Mouse (Mus musculus): Measurements from ENCODE around the gene Epha8. TPM values are rescaled to one million over a fixed set of nuclear protein-coding genes. Genes with fewer than 3 reads are reported as not detected.

Epha8 gene
- total RNA-seq (2014; fragmentation: Nextera tagmentation) (not detected in 2 replicates), total RNA-seq (2017) (not detected in 2 replicates)

- ATAC-seq (replicated peaks; ENCODE audit: poor library complexity, severe bottlenecking) = peak; percentile 27
Observed at GRCm38 (mm10) chr4:136956751-136957446, at the start of gene Epha8. Epha8 (minus strand) TSS chr4:136956816.

DNA sequence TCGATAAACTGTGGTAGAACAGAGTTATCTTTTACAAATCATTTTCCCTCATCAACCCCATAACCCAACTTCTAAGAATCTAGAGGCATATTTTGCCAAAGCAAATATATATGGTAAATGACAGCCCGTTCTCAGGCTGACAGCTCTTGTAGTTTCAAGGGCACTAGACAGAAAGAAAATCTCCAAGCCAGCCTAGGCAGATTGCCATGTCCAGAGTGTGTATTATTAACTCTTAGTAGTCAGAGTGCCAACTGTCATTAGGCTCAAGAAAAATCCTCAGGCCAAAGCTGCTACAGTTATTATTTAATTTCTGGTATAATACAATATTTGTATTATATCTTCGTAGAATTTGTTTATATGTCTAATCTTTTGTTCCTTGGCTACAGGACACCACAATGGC, 45.2 kb upstream of the Epha8 start:
- no peak for ATAC-seq (replicated peaks; ENCODE audit: poor library complexity, severe bottlenecking)

- ATAC-seq (replicated peaks; ENCODE audit: poor library complexity, severe bottlenecking) = no peak
Observed at GRCm38 (mm10) chr4:137001020-137001419, 44.4 kb upstream of the Epha8 start.

- no peak for ATAC-seq (replicated peaks; ENCODE audit: poor library complexity, severe bottlenecking)
Observed at GRCm38 (mm10) chr4:136998371-136998770, 41.8 kb upstream of the Epha8 start.

GRCm38 (mm10) chr4:136997723-136998345, 41.2 kb upstream of the Epha8 start:
- no peak for ATAC-seq (replicated peaks; ENCODE audit: poor library complexity, severe bottlenecking)

- ATAC-seq (replicated peaks; ENCODE audit: poor library complexity, severe bottlenecking) = no peak
Observed at GRCm38 (mm10) chr4:136996933-136997332, 40.3 kb upstream of the Epha8 start.

- no peak for ATAC-seq (replicated peaks; ENCODE audit: poor library complexity, severe bottlenecking)
Observed at GRCm38 (mm10) chr4:136995361-136995760, 38.7 kb upstream of the Epha8 start.

GRCm38 (mm10) chr4:136981993-136982695, 25.5 kb upstream of the Epha8 start:
- ATAC-seq (replicated peaks; ENCODE audit: poor library complexity, severe bottlenecking) = no peak

GRCm38 (mm10) chr4:136981347-136981746, 24.7 kb upstream of the Epha8 start:
- no peak for ATAC-seq (replicated peaks; ENCODE audit: poor library complexity, severe bottlenecking)

GRCm38 (mm10) chr4:136980921-136981320, 24.3 kb upstream of the Epha8 start:
- ATAC-seq (replicated peaks; ENCODE audit: poor library complexity, severe bottlenecking) = no peak

GRCm38 (mm10) chr4:136977244-136977643, 20.6 kb upstream of the Epha8 start:
- ATAC-seq (replicated peaks; ENCODE audit: poor library complexity, severe bottlenecking) = no peak

GRCm38 (mm10) chr4:136970939-136971338, 14.3 kb upstream of the Epha8 start:
- ATAC-seq (replicated peaks; ENCODE audit: poor library complexity, severe bottlenecking) = peak; percentile 53; the same call in 1 of the 2 replicates

- ATAC-seq (replicated peaks; ENCODE audit: poor library complexity, severe bottlenecking) = no peak
Observed at GRCm38 (mm10) chr4:136969503-136970276, 13.1 kb upstream of the Epha8 start.

GRCm38 (mm10) chr4:136969096-136969495, 12.5 kb upstream of the Epha8 start:
- ATAC-seq (replicated peaks; ENCODE audit: poor library complexity, severe bottlenecking) = no peak

DNA sequence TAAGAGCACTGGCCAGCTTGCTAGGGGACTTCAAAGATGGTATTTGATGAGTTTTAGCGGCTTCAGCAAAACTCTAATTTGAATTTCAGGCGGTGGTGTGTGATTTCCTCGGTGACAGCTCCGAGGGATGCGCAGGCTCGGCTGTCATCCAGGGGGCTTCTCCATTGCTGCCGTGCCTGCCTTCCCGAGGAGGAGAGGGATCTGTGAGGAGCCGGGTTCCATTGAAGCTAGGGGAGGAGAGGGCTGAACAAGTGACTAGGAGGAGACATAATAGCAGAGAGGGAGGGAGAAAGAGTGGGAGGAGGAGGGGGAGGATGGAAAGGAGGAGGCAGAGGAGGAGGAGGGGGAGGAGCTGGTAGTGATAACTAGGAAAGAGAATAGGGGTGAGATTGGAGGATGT, 10.9 kb upstream of the Epha8 start:
- ATAC-seq (replicated peaks; ENCODE audit: poor library complexity, severe bottlenecking) = no peak

- ATAC-seq (replicated peaks; ENCODE audit: poor library complexity, severe bottlenecking) = no peak
Observed at GRCm38 (mm10) chr4:136966493-136967390, 10.1 kb upstream of the Epha8 start.

DNA sequence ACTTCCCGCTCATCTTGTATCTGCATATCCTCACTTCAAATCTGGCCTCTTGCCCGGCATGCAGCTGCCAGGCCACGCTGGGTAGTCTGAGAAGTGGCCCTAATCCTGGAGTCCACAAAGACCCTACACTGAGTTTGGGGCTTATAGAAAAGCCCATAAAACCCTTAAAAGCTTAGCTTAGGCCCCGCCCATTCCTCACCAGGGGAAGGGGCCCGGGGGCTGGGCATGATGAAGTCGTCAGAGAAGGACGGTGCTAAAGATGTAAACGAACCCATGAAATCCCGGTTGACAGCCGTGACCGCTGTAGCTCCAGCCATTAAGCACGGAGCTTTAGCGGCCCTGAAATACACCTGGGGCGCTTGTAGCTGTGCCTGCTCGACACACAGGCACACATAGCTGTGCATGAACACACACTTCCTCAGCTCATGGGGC, 8.4 kb upstream of the Epha8 start:
- no peak for ATAC-seq (replicated peaks; ENCODE audit: poor library complexity, severe bottlenecking)

DNA sequence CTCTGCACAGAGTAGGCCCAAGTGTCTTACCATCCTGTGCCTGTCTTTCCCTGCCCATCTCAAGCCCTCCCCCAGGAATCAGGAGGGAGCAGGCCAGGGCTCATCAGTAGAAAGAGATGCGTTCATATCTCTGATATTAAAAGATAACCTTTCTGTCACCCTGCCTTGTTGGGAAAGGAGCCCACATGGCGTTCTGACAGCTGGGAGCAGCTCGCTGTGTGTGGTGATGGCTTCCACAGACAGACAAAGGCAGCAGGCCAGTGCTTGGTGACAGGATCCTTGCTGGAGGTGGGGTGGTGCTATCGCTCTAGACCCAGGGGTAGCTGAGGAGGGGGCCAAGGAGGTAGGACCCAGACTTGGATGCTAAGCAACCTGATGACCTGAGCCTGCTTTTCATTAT, 5.8 kb upstream of the Epha8 start:
- ATAC-seq (replicated peaks; ENCODE audit: poor library complexity, severe bottlenecking) = no peak

GRCm38 (mm10) chr4:136961642-136962285, 5.1 kb upstream of the Epha8 start:
- no peak for ATAC-seq (replicated peaks; ENCODE audit: poor library complexity, severe bottlenecking)
